Mouse (Mus musculus) fibroblast of lung, adult 2 months (primary cell): Measurements from ENCODE around the gene Tmem168.

ENCODE experiments used
- DNase-seq: peaks from one replicate; pipeline ENCODE4 v3.0.0-alpha.2; 2011; ENCODE audit warnings: low read depth

Gene Tmem168

DNA sequence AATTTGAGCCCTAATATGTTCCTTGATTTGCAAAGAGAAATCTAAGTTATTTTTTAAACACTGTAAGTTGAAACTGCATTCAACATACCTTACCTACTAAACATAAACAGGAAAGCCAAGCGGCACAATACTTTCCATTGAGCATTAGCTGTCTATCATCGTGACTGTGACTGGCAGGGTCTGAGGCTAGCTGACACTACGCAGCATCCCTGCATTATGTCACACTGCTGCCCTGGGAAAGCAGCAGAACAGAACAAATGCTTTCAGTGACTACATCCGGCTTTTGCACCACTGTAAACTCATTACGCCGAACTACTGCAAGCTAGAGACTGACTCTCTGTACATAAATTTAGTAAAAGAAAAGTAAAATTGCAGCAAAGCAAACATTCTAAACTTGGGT, 23.1 kb downstream of the Tmem168 start:
- no peak for DNase-seq

DNA sequence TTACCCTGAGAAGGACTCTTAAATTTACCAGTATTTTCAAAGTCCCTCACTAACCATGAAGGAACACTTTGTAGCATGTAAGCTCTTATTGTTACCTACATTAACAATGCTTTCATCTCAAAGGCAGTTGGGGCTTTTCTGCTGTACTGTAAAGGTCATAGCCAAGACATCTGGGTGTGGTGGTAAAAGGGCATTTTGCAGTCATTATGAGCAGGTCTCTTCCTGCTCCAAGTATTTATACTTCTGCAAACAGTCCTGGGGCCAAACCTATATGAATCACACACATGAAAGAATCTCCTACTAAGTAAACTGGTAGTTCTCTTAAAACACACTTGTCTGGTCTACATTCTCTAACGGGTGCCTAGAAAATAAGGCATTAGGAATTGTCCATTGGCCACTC, 25.8 kb downstream of the Tmem168 start:
- no peak for DNase-seq

GRCm38 (mm10) chr6:13565734-13566133, 42.2 kb downstream of the Tmem168 start:
- DNase-seq, result no peak

DNA sequence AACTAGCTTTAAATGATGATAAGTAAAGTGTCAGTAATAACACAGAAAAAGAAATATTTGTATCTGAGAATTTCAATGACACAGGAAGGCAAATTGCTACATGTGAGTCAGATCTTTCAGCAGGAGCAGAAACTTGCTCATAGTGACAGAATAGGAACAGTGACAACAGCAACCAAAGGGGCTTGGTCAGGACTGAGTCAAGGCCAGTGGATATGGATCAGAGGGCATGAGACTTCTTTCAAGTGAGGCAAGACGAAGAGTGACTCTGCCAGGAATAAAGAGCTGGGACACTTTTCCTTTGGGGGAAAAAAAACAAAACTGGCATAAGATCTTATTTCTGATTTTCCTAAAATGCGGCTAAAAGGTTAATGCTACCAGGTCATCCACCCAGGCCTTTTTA, 52.6 kb downstream of the Tmem168 start:
- DNase-seq, result no peak

GRCm38 (mm10) chr6:13541761-13542160, 66.1 kb downstream of the Tmem168 start:
- DNase-seq, result no peak

DNA sequence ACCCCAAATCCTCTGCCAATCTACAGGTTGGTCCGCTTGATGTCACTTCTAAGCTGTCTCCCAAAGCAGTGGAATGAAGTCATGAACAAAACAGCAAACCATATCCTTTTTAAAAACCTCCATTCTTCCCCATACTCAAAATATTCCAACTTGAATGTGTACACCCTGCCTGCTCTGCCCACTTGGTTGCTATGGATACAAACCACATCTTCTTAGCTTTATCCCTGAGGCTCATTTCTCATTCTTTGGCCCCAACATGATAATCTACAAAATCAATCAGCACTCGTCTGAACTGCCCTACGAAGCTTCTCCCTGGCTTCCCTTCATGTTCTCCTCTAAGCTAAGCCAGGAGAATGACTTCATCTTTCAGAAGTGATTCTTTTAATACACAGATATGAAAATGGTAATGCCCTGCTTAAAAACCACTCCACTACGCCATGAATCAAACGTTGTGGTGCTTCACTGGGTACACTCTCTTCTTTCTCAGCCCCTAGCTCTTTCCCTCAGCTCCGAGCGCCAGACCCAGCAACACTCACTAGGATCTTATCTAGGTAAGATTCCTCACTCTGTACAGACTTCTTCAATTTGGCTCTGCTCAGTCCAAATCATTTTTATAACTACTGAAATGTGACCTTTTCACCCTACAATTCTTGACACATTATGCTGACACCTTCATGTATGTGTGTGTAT, 70.5 kb downstream of the Tmem168 start:
- DNase-seq, result no peak
